In the genomic region with DNA sequence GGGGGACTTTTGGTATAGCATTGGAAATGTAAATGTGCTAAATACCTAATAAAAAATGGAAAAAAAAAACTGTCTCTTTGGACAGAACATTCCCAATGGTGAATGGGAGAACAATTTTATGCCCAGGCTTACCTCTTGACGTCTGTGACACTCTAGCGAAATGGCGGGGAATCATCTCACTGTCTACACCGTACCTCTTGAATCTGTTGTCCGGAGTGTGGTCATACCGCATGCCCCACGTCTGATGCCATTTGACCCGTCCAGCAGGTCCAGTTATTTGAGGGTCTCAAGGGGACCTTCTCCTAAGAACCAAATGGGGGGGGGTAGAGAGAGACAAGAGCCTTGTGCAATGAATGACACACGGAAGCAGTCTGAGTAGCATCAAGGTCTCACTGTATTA, we compare ENCODE assay signal across 8 mouse cellular contexts.
DNase-seq lines count a peak whose midpoint lies in the region; ATAC-seq and TF ChIP-seq lines count a peak whose summit lies in the region.
"Not testable (repeated sequence)": the region's sequence is repeated elsewhere in the genome, so short reads cannot be mapped to it uniquely, and the experiment has no call there.

No protein-coding gene starts in this region.

- H3K4me2 ChIP-seq in embryonic facial prominence, embryonic 15.5 days (replicated peaks); heart, embryonic 11.5 days; hindbrain, embryonic 12.5 days (replicated peaks); intestine, embryonic 16.5 days (ENCODE audit: low read depth, low read length); limb, embryonic 12.5 days; lung, embryonic 15.5 days; midbrain, postnatal 0 days (ENCODE audit: low read depth, low read length, poor library complexity, severe bottlenecking); stomach, postnatal 0 days (replicated peaks; ENCODE audit: low read depth): not testable (repeated sequence)

- H3K27ac ChIP-seq in embryonic facial prominence, embryonic 15.5 days (replicated peaks); heart, embryonic 11.5 days (ENCODE audit: low read depth, low read length); hindbrain, embryonic 12.5 days; intestine, embryonic 16.5 days (ENCODE audit: low read length); limb, embryonic 12.5 days; lung, embryonic 15.5 days; midbrain, postnatal 0 days (ENCODE audit: low read depth, low read length); stomach, postnatal 0 days (replicated peaks): not testable (repeated sequence)

- not testable (repeated sequence) for TF ChIP-seq EP300 in stomach, postnatal 0 days (optimal IDR thresholded peaks at IDR 0.05)

- H3K4me3 ChIP-seq in embryonic facial prominence, embryonic 15.5 days (replicated peaks); heart, embryonic 11.5 days (ENCODE audit: low read depth, low read length); hindbrain, embryonic 12.5 days; intestine, embryonic 16.5 days (ENCODE audit: low read length); limb, embryonic 12.5 days (replicated peaks); lung, embryonic 15.5 days; midbrain, postnatal 0 days (ENCODE audit: low read depth, low read length); stomach, postnatal 0 days (ENCODE audit: low read depth, low read length): not testable (repeated sequence)

- ATAC-seq in embryonic facial prominence, embryonic 15.5 days (ENCODE audit: insufficient number of reproducible peaks, low FRiP score, low TSS enrichment, low read depth), result peak; percentile 78
- ATAC-seq in heart, embryonic 11.5 days (replicated peaks; ENCODE audit: insufficient number of reproducible peaks, low FRiP score, low TSS enrichment), result peak; percentile 63; the same call in 1 of the 2 replicates
- peak; percentile 63 for ATAC-seq in hindbrain, embryonic 12.5 days (ENCODE audit: low FRiP score)
- ATAC-seq in intestine, embryonic 16.5 days, result peak; percentile 56; the same call in 1 of the 2 replicates
- ATAC-seq in limb, embryonic 12.5 days (ENCODE audit: insufficient number of reproducible peaks, insufficient read depth, low FRiP score, low TSS enrichment, low read depth), result peak; percentile 65; the same call in 1 of the 2 replicates
- ATAC-seq in lung, embryonic 15.5 days (ENCODE audit: borderline replicate concordance, extremely low read depth, low FRiP score, low TSS enrichment), result peak; percentile 63; the same call in 1 of the 2 replicates
- ATAC-seq in midbrain, postnatal 0 days (ENCODE audit: low FRiP score), result peak; percentile 59
- ATAC-seq in stomach, postnatal 0 days (ENCODE audit: low FRiP score, low TSS enrichment), result peak; percentile 75

- not testable (repeated sequence) for H3K9ac ChIP-seq in embryonic facial prominence, embryonic 15.5 days; heart, embryonic 11.5 days (ENCODE audit: low read depth, low read length); hindbrain, embryonic 12.5 days; intestine, embryonic 16.5 days (ENCODE audit: low read depth, low read length); limb, embryonic 12.5 days (replicated peaks); lung, embryonic 15.5 days; midbrain, postnatal 0 days (replicated peaks; ENCODE audit: low read length, poor library complexity, severe bottlenecking); stomach, postnatal 0 days (ENCODE audit: low read length)

- not testable (repeated sequence) for DNase-seq in midbrain, postnatal 0 days (ENCODE audit: low spot score)
- DNase-seq in stomach, postnatal 0 days (ENCODE audit: low spot score), result peak; percentile 15

- 88% methylated on average over 9 of the region's 9 CpGs for WGBS in embryonic facial prominence, embryonic 15.5 days
- WGBS in heart, embryonic 11.5 days (ENCODE audit: insufficient replicate concordance), result 84% methylated on average over 9 of the region's 9 CpGs
- WGBS in hindbrain, embryonic 12.5 days, result 91% methylated on average over 9 of the region's 9 CpGs
- WGBS in intestine, embryonic 16.5 days, result 91% methylated on average over 9 of the region's 9 CpGs
- 90% methylated on average over 9 of the region's 9 CpGs for WGBS in limb, embryonic 12.5 days
- WGBS in lung, embryonic 15.5 days, result 89% methylated on average over 9 of the region's 9 CpGs
- WGBS in midbrain, postnatal 0 days, result 90% methylated on average over 9 of the region's 9 CpGs
- 91% methylated on average over 9 of the region's 9 CpGs for WGBS in stomach, postnatal 0 days

- not testable (repeated sequence) for H3K27me3 ChIP-seq in embryonic facial prominence, embryonic 15.5 days; heart, embryonic 11.5 days (ENCODE audit: control insufficient read depth, insufficient read depth, low read length); hindbrain, embryonic 12.5 days; intestine, embryonic 16.5 days (replicated peaks; ENCODE audit: control insufficient read depth, insufficient read depth, low read length); limb, embryonic 12.5 days; lung, embryonic 15.5 days; midbrain, postnatal 0 days (ENCODE audit: insufficient read depth, low read length); stomach, postnatal 0 days (ENCODE audit: control insufficient read depth, insufficient read depth, low read length)

- not testable (repeated sequence) for H3K4me1 ChIP-seq in embryonic facial prominence, embryonic 15.5 days; heart, embryonic 11.5 days (ENCODE audit: control insufficient read depth, insufficient read depth, low read length); hindbrain, embryonic 12.5 days; intestine, embryonic 16.5 days (ENCODE audit: control insufficient read depth, insufficient read depth, low read length); limb, embryonic 12.5 days (replicated peaks); lung, embryonic 15.5 days; midbrain, postnatal 0 days (ENCODE audit: insufficient read depth, low read length); stomach, postnatal 0 days (replicated peaks; ENCODE audit: control insufficient read depth, insufficient read depth)

- H3K9me3 ChIP-seq in embryonic facial prominence, embryonic 15.5 days (replicated peaks); heart, embryonic 11.5 days (replicated peaks; ENCODE audit: control insufficient read depth, low read length); hindbrain, embryonic 12.5 days (replicated peaks); intestine, embryonic 16.5 days (ENCODE audit: control insufficient read depth, low read length); limb, embryonic 12.5 days; lung, embryonic 15.5 days; midbrain, postnatal 0 days (ENCODE audit: low read length); stomach, postnatal 0 days (ENCODE audit: control insufficient read depth, low read length): not testable (repeated sequence)

- not testable (repeated sequence) for TF ChIP-seq CTCF in midbrain, postnatal 0 days (IDR thresholded peaks at IDR 0.05); stomach, postnatal 0 days (IDR thresholded peaks at IDR 0.05; ENCODE audit: low read depth)

- H3K36me3 ChIP-seq in embryonic facial prominence, embryonic 15.5 days; heart, embryonic 11.5 days (ENCODE audit: control insufficient read depth, insufficient read depth, low read length); hindbrain, embryonic 12.5 days; intestine, embryonic 16.5 days (ENCODE audit: control insufficient read depth, insufficient read depth, low read length); limb, embryonic 12.5 days; lung, embryonic 15.5 days; midbrain, postnatal 0 days (ENCODE audit: insufficient read depth, low read length); stomach, postnatal 0 days (ENCODE audit: control insufficient read depth, insufficient read depth, low read length): not testable (repeated sequence)
